Mouse (Mus musculus) neutrophil, adult 5-6 weeks (primary cell): ENCODE data around the gene Ntn3. TPM values are rescaled to one million over a fixed set of nuclear protein-coding genes. Genes with fewer than 3 reads are reported as not detected.
A peak's percentile ranks its signal among the peaks of the same experiment; 100 is the strongest.

Experiments used
- ATAC-seq: fragments of 151-379, 151-347 bp; 2 replicates; pipeline ENCODE4 v1.8.0; 2017; ENCODE audit warnings: mild to moderate bottlenecking, moderate TSS enrichment; ENCODE audit not compliant: insufficient number of reproducible peaks, poor library complexity, low FRiP score, severe bottlenecking; ENCODE audit errors: extremely low read depth
- total RNA-seq: library from RNA; stranded (forward); fragments of 200-1000 nt; gene quantifications from 2 replicates; pipeline ENCODE4 v1.2.3, GENCODE M21; 2017

The Ntn3 gene
- total RNA-seq = not detected in 2 replicates

DNA sequence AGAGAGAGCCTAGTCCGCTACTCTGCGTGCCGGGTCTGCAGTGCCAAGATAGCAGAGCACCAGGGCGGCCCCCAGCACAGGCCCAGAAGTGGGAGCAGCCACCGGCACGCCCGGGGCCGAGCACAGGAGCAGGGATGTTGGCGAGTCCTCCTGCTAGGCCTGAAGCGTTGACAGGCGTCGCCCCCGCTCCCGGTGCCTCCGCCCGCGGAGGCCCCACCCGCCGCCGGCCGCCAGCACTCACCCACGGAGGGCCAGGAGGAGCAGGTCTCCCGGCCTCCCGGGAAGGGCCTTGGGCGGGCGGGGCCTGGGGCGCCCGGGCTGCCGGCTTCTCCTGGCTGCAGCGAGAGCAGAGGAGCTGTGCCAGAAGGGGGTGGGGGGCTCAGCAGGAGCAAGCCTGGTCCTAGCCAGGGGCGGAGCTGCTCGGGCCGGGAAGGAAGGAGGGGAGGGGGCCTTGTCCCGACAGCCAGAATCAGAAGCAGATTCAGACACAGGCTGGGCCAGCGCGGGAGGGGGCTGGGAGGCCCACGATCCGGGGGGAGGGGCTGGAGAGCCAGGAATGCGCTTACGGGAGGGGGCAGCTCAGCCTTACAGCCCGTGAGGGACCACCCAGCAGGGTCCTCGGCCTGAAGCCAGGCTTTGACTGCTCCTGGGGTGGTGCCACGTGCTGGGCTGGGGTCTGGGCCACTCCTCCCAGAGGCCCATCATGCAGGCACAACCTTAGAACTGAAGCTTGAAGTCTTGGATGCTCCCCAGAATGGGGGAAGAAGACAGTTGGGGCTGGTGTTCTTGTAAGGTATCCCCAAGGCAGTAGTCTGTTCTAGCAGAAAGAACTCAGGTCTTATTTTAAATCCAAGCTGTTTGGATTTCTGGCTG lies at the start of gene Ntn3:
Gene Ntn3 (minus strand): TSS at position 489 of the 873 bp plus-strand sequence.
- ATAC-seq = no peak

DNA sequence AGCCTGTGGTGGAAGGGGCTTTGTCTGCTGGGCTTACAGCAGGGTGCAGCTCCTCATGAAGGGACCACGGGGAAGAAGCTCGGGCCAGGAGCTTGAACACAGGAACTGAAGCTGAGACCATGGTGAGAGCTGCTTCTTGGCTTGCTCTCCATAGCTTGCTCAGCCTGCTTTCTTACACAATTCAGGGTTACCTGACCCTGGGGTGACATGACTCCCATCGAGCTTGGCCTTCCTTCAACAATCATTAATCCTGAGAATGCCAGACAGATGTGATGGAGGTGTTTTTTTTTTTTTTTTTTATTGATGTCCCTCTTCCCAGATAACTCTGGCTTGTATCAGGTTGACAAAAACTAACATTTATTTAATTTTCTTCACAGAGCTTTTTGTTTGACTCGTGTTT lies 49.6 kb upstream of the Ntn3 start:
- ATAC-seq = no peak

DNA sequence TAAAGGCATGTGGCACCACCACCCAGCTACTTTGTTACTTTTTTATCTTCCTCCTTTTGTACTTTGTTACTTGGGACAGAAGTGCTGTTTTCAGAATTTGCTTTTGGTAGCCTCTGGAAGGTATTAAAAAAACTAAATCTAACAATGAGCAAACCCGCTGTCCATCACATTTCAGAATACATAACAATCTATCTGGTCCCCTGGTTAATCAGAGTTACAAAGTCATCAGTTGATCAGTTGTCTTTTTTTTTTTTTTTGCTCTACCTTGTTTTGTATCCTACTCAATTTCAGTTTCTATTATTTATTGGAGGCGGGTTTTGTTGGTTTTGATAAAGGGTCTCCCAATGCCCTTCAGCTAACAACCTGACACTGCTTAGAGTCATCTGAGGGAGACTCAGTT lies 43.0 kb upstream of the Ntn3 start:
- no peak for ATAC-seq

DNA sequence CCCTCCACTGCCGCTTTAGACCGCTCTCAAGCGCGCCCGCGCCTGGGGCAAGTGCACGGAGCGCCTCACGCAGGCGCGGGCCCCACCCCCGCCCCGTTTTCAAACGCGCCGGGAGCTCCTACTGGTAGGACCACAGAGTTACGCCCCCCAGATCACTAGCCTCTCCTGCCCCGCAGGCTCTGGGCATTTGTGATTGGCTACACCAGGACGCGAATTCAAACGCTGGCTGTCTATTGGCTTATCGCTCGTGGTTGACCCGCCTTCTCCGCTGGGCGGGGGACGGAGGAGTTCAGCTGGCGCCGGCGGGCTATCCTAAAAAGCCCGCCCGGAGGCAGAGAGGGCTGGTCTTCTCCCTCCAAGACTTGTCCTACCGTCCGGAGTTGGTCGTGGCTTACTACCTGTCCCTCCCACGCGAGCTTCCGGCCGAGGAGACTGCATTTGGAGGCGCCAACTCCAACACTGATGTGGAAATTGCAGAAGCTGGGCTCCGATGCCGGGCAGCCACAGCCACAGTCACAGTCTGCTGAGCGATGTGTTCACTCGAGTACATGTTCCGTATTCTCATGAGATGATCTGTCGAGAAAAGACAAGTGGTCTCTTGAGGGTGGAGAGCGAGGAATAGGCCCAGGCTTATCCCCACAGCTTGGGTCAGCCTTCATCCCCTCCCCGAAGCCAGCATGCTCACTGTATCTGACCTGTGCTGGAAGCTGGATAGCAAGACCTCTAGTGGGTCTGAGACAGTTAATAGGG lies 42.2 kb upstream of the Ntn3 start, which contains the start of gene Ccnf:
Gene Ccnf (minus strand): TSS at position 165 of the 750 bp plus-strand sequence.
- peak; percentile 99 for ATAC-seq

DNA sequence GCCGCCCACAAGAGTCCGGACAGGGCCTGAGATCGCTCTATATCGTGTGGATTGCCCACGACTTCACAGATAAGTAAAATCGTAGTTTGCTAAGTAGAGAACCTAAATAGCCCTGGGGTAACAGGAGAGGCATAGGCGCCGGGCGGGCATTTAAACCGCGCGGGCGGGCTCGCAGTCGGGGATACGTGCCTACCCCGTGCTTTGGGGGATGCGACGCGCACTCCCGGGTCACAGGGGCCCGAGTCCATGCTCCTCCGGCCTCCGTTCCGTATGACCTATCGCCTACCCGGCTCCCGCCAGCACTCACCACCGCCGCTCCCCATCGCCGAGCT lies 41.6 kb upstream of the Ntn3 start:
- ATAC-seq = no peak

DNA sequence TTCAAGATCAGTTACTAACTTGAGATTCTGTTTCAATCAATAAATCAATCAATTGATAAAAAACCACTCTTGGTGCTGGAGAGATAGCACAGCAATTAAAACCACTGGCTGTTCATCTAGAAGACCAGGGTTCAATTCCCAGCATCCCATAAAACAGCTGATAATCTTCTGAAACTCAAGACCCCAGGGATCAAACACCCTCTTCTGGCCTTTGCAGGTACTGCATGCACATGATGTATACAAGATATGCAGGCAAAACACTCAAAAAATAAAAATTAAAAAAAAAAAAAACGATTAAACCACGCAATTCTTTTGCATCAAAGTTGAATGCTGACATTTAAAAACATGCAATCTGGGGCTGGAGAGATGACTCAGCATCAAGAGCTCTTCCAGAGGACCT lies 39.3 kb upstream of the Ntn3 start:
- no peak for ATAC-seq

DNA sequence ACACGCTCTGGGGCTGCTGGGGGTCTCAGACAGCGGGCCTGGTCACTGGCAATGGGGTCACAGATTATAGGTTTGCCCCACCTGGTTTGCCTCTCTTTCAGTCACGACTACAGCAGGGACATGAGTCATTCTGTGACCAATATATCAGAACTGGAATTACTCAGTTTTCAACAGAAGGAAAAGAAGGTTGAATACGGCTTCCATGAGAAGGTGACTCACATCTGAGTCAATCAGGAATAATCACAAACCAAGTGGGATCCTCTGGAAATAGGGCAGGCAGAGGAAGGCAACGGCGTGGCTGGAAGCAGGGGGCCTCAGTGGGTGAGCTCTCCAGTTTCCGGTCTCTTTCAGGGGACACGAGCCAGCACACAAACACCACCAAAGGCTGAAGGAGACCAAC lies 34.7 kb upstream of the Ntn3 start:
- no peak for ATAC-seq

DNA sequence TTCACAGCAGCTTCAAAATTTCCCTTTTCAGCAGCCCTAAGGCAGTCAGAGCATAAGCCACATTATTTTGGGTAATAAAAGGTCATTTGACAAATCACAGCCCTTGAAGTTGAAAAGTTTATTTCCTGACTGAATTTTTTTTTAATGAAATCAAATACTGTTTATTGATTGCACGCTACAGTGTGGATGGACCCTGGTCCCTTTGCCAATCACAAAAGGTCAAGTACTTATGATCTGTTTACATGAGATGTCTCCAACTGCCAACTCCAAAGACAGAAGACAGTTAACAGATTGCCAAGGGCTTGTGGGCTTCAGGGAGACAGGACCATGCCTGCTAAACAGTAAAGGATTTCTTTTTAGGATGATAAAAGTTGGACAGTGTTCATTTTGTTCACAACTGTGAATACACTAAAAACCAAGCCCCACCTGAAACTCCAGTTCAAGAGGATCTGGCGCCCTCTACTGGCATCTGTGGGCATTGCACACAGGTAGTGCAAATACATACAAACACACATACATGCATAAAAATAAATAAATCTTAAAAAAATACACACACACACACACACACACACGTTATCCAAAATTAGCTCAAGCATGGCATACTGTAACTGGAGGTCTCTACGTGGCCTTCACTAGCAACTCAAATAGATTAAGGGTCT lies 34.1 kb upstream of the Ntn3 start:
- peak; percentile 50; the same call in 1 of the 2 replicates for ATAC-seq

DNA sequence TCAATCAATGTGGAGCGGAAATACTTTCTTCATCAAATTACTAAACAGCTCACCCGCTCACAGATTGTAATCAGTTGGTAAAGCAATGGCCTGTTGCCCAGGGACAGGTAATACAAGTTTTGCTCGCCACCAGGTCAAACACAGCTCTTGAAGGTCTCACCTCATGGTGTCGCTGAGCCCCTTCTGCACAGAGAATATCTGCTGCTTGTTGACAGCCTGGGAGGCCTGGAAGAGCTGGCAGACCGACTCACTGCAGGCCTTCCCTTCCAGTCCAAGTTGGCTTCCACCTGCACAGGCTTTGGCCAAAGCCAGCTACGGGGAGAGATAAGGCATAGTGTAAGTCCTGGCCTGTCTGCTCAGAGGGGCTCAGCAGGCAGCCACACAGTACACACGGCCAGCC lies 27.6 kb upstream of the Ntn3 start:
- no peak for ATAC-seq

DNA sequence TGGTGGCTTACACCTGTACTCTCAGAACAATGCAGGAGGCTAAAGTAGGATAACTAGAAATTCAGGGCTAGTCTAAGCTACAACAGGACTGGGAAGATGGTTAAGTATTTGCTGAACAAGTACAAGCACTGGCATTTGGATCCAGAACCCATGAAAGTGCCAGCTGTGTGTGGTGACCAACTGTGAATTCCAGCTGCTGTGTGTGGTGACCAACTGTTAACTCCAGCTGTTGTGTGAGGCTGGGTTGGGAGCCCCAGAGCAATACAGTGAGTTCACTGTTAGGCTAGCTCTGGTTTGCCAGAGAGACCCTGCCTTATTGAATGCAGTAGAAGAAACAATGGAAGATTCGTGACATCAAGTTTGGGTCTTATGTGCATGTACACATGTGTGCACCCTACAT lies 27.1 kb upstream of the Ntn3 start:
- no peak for ATAC-seq

DNA sequence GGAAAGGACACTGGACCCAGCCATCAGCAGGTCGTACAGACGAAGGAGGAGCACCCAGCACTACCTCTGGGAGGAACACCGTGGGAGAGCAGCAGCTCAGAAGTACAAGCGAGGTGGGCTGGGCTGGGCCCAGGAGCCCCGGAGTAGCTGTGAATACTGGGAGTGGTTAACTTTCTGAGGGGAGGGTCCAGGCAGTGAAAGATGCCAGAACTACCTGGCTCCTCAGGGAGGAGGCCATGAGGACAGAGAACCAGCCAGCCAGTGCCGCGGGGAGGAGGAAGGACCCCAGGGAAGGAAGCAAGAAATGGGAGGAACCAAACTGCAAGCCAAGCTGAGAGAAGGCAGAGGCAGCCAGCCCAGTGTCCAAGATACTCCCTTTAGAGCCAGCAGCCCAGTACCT lies 18.6 kb upstream of the Ntn3 start:
- no peak for ATAC-seq

DNA sequence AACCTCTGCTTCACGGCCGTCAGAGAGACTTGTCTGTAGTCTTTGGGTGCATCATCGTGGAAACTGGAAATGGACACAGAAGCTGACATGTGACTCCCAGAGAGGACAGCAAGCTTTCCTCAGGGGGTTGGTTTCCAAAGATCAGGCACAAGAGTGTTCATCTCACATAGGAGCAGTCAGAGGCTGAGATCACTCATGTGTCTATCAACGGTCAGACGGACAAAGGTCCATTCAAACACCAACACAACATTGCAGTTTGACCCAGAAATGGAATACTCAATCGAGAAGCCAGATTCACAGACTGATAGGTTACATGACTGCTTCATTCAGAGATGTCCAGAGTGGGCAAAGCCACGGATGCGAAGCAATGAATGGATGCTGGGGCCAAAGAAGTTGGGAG lies 17.4 kb upstream of the Ntn3 start:
- ATAC-seq = no peak

DNA sequence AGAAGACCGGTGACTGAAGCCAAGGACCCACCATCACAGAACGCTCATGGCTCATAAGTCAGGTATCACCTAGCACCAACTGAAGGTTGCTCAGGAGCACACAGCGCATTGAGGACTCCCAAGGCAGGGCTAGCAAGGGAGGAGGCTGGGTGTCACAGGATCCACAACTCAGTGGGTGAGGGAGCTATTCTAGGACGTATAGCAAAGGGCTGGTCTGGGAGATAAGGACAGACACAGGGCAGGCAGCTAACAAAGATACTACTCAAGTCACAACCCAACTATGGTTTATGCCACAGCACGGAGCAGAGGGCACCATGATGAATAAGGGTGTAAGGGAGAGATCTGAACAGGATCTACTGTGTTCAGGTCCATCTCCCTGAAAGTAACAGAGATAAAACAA lies 16.5 kb upstream of the Ntn3 start:
- no peak for ATAC-seq

DNA sequence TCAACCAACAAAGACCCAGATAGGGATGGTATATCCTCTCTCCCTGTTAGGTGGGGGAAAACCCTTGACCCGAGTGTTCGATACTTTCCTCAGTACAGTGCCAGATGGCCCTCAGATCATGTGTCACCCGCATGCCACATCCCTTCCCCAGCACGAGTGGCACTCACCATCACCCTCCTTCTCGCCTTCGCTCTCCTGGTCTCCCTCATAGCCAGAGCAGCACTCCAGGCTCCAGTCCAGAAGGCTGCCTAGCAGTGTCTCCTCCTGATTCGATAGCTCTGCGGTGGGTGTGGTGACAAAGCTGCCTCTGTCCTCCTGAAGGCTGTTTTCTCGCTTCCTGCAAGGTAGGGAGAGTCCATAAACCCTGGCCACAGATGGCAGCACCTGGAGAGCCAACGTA lies 15.4 kb upstream of the Ntn3 start:
- no peak for ATAC-seq

DNA sequence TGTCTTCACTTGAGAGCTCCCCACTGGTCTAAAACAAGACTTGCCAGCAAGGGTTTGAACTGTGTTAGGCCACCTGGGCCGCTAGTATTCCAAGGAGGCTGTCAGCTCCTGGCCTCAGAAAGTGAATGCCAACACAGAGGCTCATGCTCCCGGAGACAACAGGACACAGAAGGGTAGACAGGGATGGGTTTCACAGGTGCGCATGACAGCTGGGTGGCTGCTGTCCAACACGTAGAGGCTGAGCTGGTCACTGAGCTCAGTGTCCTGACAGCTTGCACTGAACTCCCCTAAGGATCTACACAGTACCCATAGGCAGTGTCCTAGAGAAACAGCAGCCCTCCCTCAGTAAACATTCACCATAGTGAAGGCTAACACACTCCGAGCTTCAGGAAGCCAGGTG lies 14.2 kb upstream of the Ntn3 start:
- ATAC-seq = no peak

DNA sequence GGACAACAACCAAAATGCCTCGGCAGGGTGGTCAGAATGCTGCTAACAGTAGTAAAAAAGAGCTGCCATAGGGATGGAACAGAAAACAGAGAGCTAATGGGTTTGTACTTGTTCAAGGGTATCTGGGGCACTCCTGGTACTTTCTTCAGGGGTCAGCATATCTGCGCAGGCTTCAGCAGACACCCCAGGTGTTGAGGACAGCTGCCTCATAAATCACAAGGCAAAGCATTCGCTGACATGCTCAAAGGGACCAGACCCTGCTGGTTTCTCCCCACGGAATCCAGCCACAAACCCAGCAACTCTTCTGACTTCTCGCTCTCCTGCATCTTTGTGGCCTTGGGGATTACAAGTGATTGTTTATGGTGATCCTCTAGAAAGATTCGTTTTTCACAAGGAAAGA lies 13.3 kb upstream of the Ntn3 start:
- ATAC-seq = no peak

DNA sequence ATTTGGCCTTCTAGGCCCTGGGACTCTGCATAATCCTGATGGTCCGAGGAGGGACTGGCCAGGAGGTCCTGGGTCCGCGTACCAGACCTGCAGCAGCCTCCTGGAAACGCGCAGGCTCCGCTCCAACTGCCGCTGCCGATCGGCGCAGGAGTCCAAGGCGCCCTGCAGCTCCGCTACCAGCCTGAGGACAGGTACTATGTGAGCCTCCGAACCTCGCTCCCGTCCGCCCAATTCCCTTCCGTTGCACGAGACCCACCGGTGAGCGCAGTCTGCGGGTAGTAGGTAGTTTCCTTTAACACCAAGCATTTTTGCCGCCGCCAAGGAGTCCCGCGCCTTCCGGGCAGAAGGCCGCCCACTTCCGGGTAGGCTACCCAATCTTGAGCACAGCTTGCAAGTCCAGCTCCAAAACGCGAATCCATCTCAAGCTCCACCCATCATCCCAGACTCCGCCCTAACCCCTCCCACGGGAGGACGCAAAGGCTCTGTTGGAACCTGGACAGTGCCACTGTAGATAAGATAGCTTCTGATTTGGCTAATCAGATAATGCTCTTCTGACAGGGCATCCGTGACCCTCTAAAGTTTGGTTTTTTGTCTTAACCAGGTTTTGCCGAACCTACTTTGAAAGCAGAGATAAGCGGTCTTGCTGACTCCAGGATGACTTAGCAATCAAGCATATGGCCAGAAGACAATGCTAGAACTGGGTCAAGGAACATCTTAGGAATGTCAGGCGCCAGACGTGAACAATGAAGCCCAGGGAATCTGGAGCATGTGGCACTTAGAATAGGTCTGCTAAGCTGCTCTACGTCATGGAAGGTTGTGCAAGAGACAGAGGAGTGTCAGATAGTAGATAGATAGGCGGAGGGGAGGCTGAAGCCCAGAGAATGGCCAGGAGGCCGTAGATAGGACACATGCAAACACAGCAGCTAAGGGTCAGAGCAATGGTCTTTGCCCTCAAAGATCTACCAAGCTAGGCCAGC lies 11.4 kb upstream of the Ntn3 start, which contains the start of gene Tedc2:
Gene Tedc2 (minus strand): TSS at position 417 of the 977 bp plus-strand sequence.
- ATAC-seq = peak; percentile 95

DNA sequence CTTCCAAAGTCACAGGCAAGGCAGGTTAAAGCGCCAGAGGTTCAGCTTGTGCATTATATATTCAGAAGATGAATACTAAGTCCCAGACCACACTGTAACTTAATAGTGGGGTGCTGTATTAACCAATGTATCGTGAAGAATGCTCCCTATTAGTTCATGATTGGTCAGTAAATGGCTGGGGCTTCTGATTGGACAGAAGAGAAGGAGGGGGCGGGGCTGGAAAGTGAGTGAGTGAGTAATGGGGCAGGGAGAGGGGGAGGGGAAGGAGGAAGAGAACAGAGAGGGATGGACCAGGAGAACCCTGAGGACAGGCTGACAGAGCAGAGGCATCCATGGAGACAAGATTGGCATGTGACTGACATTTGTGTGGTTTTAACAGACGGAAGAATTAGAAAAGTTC lies 7.5 kb upstream of the Ntn3 start:
- no peak for ATAC-seq

DNA sequence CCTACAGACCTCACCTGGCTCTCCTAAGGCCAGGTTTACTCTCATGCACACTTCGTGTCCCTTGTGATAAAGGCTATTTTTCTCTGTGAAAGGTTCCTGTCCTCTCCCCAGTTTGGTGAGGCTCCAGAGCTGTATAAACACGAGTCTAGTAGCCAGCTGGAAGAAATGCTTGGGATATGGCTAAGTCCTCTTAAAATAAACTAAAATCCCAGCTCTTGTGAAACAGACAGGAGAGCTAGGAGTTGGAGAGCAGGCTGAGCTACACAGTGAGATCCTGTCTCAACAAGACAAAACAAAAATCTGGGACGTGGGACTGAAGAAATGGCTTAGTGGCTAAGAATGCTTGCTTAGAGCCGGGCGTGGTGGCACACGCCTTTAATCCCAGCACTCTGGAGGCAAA lies 3.9 kb upstream of the Ntn3 start:
- ATAC-seq = no peak
